Mouse (Mus musculus): ENCODE data around the gene Dpf3. TPM values are rescaled to one million over a fixed set of nuclear protein-coding genes. Genes with fewer than 3 reads are reported as not detected.

Dpf3 gene
- total RNA-seq, 2 experiments from 2014 or later: 17.4 to 21.3 TPM

- intact Hi-C loops (cut with DNase I): no loop called here
- DNase-seq (ENCODE audit: low spot score): no peak
Measured at GRCm38 (mm10) chr12:83201674-83202073, 285.8 kb downstream of the Dpf3 start.

- intact Hi-C loops (cut with DNase I): no loop called here
- DNase-seq (ENCODE audit: low spot score): no peak
Measured at GRCm38 (mm10) chr12:83180561-83180960, 307.0 kb downstream of the Dpf3 start.

- intact Hi-C loops (cut with DNase I): no loop called here
- DNase-seq (ENCODE audit: low spot score): no peak
Measured at GRCm38 (mm10) chr12:83179860-83180259, 307.7 kb downstream of the Dpf3 start.

- no peak for DNase-seq (ENCODE audit: low spot score)
- intact Hi-C loops (cut with DNase I): no loop called here
Measured at GRCm38 (mm10) chr12:83178770-83179169, 308.7 kb downstream of the Dpf3 start.

GRCm38 (mm10) chr12:83169495-83170209 is 317.9 kb downstream of the Dpf3 start:
- intact Hi-C loops (cut with DNase I): no loop called here
- no peak for DNase-seq (ENCODE audit: low spot score)

DNA sequence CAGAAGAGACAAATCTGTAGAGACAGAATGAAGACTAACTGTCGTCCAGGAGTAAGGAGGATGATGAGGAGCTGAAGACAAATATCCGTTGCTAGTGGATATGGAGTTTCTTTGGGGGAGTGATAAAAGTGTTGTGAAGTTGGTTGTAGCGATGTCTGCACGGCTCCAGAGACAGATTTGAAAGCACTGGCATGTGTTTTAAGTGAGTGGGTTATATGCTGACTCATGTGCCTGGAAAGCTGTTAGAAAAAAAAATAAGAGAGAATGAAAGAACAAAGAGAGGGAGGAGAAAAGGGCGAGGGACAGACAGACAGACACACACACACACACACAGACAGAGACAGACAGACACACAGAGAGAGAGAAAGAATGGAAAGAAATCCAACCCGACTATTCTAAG is 319.2 kb downstream of the Dpf3 start:
- intact Hi-C loops (cut with DNase I): no loop called here
- no peak for DNase-seq (ENCODE audit: low spot score)

DNA sequence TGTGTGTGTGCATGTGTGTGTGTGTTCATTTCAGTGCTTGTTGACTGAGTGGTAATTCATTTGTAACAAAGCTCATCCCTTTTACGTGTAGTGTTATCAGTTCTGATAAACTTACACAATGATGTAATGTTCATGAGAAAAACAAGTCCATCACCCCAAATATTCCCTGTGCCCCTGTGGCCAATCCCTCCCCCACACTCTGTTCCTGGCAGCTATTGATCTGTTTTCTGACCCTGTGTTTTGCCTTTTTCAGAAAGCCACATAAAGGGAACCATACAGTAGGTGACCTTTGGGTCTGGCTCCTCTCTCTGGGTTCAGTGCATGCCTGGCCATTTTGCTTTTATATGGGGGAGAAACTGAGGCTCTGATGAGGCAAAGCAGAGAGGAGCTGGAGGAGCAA is 322.5 kb downstream of the Dpf3 start:
- DNase-seq (ENCODE audit: low spot score): no peak
- intact Hi-C loops (cut with DNase I): no loop called here

Other genes starting within 250 kb of the Dpf3 start
- 10 to 100 TPM; 14.1 to 15.2 TPM for gene Dcaf4, start 32.8 kb upstream of the Dpf3 start, total RNA-seq (2021)
- 10 to 100 TPM; 14.7 to 16.6 TPM for gene Zfyve1, start 109.5 kb upstream of the Dpf3 start, total RNA-seq (2021)
- 10 to 100 TPM; 45.7 to 51.4 TPM for gene Rbm25, start 143.5 kb upstream of the Dpf3 start, total RNA-seq (2021)
- 10 to 100 TPM; 31.7 to 34.8 TPM for gene Psen1, start 200.4 kb upstream of the Dpf3 start, total RNA-seq (2021)

Data from heart, postnatal 25 days (tissue).